Mouse (Mus musculus): Measurements from ENCODE around the gene Rac1. TPM values are rescaled to one million over a fixed set of nuclear protein-coding genes. Genes with fewer than 3 reads are reported as not detected.

Rac1 gene
- polyA plus RNA-seq, 1 experiment from 2014 or later: 400 TPM

DNA sequence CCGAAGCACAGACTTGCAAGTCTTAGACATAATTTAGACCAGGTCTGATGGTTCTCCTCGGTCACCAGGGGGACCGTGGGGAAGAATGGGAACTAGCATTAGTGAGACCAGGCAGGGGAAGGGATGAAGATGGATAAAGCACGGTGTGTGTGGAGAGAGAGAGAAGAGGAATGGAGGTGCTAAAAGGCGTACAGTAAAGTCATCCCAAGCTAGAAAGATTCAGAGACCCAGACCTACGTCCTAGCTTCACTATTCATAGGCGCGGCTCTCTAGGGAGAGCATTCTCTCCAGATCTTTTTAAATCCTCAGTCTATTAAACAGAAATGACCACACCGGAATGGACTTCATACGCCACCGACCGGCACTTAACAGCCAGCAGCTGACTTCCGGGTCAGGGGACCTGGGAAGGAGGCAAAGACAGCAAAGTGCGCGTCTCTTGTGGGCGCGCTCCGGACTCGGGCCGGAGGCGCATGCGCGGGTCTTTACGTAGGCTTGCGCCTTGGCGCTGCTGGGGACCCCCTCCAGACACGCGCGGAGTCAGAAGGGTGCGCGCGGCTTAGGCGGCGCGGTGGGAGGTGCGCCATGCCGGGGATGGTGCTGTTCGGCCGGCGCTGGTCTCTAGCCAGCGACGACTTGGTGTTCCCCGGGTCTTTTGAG, 63.6 kb downstream of the Rac1 start, which contains the start of gene Daglb:
Daglb (plus strand) TSS at position 485 of the 657 bp plus-strand sequence.
- peak within 1 kb of the TSS; percentile 83 for H3K27ac ChIP-seq (replicated peaks)
- DNase-seq (ENCODE audit: low spot score): peak; percentile 92
- 2% methylated on average over 43 of the region's 43 CpGs for WGBS
- peak within 1 kb of the TSS; percentile 83 for H3K4me3 ChIP-seq
- H3K9me3 ChIP-seq: no peaks in the 10 kb centered on the region
- H3K4me1 ChIP-seq: peaks cover 17% of the 10 kb centered on the region
- peaks cover 28% of the 10 kb centered on the region for H3K36me3 ChIP-seq (replicated peaks)
- H3K27me3 ChIP-seq (replicated peaks; ENCODE audit: low read depth, poor library complexity, severe bottlenecking): peaks cover 15% of the 10 kb centered on the region; the same call in 1 of the 2 replicates

DNA sequence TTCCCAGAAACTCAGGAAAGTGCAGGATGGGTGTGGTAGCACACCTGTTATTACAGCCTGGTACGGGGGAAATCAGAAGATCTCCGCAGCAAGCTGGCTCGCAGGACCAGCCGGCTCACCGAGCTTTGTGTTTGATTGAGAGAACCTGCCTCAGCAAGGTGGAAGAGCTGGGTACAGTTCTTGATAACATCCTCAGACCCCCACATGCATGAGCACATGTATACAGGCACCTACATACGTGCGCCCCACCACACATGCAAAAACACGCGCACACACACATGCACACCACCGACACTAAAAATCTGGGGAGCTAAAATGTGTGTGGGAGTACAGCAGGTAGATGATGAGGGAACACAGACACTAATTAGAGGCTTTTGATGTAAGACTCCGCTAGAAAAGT, 64.2 kb downstream of the Rac1 start:
- DNase-seq (ENCODE audit: low spot score): no peak
- H3K9me3 ChIP-seq: no peaks in the 10 kb centered on the region
- peaks cover 22% of the 10 kb centered on the region for H3K36me3 ChIP-seq (replicated peaks)
- peak overlapping the region; percentile 83; the same call in 1 of the 2 replicates for H3K27ac ChIP-seq (replicated peaks)
- WGBS: 79% methylated on average over 11 of the region's 11 CpGs
- peaks cover 15% of the 10 kb centered on the region; the same call in 1 of the 2 replicates for H3K27me3 ChIP-seq (replicated peaks; ENCODE audit: low read depth, poor library complexity, severe bottlenecking)
- H3K4me3 ChIP-seq: peak overlapping the region; percentile 83
- H3K4me1 ChIP-seq: peaks cover 17% of the 10 kb centered on the region

Other genes with a start within 250 kb of the Rac1 start
- not detected in 2 replicates for gene Zfp853, start 234.4 kb downstream of the Rac1 start, polyA plus RNA-seq (2016; fragmentation: Nextera tagmentation; extraction: Ambion mirVana)
- gene E130309D02Rik, start 212.7 kb downstream of the Rac1 start, polyA plus RNA-seq (2016; fragmentation: Nextera tagmentation; extraction: Ambion mirVana): 62.1 and 65.4 TPM in 2 replicates
- gene Zdhhc4, start 198.8 kb downstream of the Rac1 start, polyA plus RNA-seq (2016; fragmentation: Nextera tagmentation; extraction: Ambion mirVana): 71.0 and 77.2 TPM in 2 replicates
- 0.09 and 0.14 TPM in 2 replicates for gene Grid2ip, start 170.7 kb downstream of the Rac1 start, polyA plus RNA-seq (2016; fragmentation: Nextera tagmentation; extraction: Ambion mirVana)
- gene Kdelr2, start 124.2 kb downstream of the Rac1 start, polyA plus RNA-seq (2016; fragmentation: Nextera tagmentation; extraction: Ambion mirVana): 221 and 226 TPM in 2 replicates
- gene Daglb, start 63.5 kb downstream of the Rac1 start, polyA plus RNA-seq (2016; fragmentation: Nextera tagmentation; extraction: Ambion mirVana): 12.4 and 12.6 TPM in 2 replicates
- 40.4 and 48.1 TPM in 2 replicates for gene Cyth3, start 94.4 kb upstream of the Rac1 start, polyA plus RNA-seq (2016; fragmentation: Nextera tagmentation; extraction: Ambion mirVana)
- 30.1 and 31.9 TPM in 2 replicates for gene Usp42, start 204.2 kb upstream of the Rac1 start, polyA plus RNA-seq (2016; fragmentation: Nextera tagmentation; extraction: Ambion mirVana)